Mouse (Mus musculus) layer of hippocampus, adult 8-10 months (tissue): ENCODE measurements around the gene Ikbke. TPM values are rescaled to one million over a fixed set of nuclear protein-coding genes. Genes with fewer than 3 reads are reported as not detected.
"Not testable (repeated sequence)": the region's sequence is repeated elsewhere in the genome, so short reads cannot be mapped to it uniquely, and the experiment has no call there.

ENCODE experiments used
- DNase-seq, 2 experiments: peaks; one replicate each; pipeline ENCODE4 v3.0.0; 2022; ENCODE audit warnings: low spot score in 2 of 2
- total RNA-seq, 4 experiments: library from RNA; stranded (reverse); gene quantifications; 2 replicates each; pipeline ENCODE4 v1.2.4; 2022

Ikbke gene
- total RNA-seq, 4 experiments from 2014 or later = 1.8 to 4.9 (median 3.4) TPM

GRCm38 (mm10) chr1:131281731-131282130 lies 2.3 kb upstream of the Ikbke start:
- no peak for DNase-seq

GRCm38 (mm10) chr1:131280280-131280679 lies 874 bp upstream of the Ikbke start:
- DNase-seq = no peak

- DNase-seq = no peak
These were observed 575 bp downstream of the Ikbke start for GRCm38 (mm10) chr1:131278606-131279455.

GRCm38 (mm10) chr1:131276831-131277230 lies 2.6 kb downstream of the Ikbke start:
- no peak for DNase-seq

GRCm38 (mm10) chr1:131275577-131275976 lies 3.8 kb downstream of the Ikbke start:
- DNase-seq = no peak

DNA sequence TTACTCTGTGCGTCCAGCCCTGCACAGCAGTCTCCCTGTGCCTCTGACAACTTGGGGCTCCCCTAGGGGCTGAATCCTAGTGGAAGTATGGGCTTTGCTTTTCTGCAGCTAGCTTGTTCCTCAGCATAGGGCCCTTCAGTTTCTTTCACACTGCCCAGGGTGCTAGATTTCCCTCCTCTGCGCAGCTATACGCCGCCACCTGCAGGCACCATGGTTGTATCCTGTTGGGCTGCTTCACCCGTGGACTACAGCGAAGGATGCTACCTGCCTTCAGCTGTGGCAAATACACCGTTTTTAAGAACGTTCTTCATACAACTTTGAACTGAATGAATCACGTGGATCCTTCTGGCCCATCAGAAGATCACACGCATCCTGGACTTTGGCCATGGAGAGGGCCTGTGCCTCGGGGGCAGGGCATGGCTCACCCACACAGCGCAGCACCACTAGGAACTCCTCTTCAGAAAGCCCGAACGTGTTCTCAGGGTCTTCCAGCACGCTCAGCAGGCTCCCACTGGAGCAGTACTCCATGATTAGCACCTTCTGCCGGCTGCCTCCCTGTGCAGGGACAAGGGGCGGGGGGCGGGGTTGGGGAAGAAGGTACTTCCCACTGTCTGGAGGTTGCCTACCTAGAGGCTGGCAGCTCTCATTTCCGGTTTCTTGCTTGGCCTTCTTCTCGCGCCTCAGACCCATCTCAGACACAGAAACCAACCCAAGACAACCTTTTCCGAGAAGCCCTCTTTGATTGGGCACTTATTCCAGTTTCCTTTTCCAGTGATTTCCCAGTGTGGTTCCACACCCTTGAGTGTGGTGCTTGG lies 4.5 kb downstream of the Ikbke start:
- DNase-seq = no peak

DNA sequence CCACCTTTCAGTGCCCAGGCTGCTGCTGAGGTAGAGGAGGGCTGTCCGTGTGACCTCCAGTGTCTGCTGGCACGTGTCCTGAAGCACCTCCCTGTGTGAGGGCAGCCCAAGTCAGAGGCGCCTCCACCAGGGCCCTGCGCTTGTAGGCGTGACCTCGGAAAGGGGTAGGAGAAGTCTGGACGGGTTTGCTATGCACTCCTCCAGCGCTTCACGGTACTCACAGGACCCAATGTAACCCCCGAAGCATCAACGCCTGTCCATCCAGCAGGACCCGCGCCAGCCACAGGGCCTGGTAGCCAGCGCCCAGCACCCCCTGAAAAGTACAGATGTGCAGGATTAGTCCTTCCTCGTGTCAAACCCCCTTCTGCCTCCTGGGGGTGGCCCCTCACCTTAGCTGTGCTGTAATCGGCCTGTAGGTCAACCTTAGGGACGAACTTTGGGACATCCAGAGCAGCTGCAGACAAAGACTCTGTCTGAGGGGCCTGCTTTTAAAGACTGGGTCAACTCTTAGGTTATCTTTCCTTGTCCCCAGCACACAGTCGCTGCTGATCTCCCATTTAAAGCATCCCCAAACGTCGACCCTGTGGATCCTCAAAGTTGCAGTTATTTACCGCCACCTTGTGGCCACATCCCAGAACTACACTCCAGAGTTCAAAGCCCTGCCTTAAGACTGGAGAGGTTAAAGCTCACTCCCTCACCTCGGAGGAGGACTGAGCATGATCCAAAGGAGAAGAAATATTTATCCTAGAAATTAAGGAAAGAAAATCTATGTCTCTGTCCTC lies 9.4 kb downstream of the Ikbke start:
- peak; percentile 59 to 81 for DNase-seq

- DNase-seq = no peak
These were observed 10.6 kb downstream of the Ikbke start for GRCm38 (mm10) chr1:131268776-131269175.

- DNase-seq = no peak
These were observed 15.5 kb downstream of the Ikbke start for GRCm38 (mm10) chr1:131263905-131264304.

- DNase-seq = peak in 1 of 2 experiments; percentile 74
These were observed 19.1 kb downstream of the Ikbke start for GRCm38 (mm10) chr1:131260309-131260656.

DNA sequence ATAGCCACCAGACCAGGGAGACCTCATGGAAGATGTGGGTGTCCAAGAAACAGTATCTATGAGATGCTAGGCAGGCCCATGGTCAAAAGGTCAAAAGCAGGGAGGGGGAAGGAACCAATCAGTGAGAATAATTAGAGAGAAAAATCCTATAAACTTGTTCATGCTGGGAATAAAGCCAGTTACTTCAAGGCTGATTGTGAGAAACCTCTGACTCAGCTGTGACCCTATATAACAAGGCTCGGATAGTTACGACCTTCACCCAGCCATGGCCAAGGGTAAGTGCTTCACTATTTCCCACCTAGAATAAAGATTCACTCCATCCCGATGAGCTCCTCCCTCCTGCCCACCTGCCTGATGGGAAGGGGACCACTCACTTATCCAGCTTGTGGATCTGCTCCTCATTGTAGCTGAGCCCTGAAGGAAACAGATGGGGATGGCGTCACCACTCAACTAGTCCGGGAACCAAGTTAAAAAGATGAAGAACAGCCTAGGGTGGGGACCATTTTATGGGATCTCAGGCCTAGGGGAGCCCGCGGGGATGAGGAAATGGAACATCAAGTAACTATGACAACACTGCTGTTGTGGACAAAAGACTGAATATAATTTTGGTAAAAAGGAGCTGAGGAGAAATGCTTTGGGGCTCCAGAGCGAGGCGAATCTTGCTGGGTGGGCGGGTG lies 19.6 kb downstream of the Ikbke start:
- no peak for DNase-seq

DNA sequence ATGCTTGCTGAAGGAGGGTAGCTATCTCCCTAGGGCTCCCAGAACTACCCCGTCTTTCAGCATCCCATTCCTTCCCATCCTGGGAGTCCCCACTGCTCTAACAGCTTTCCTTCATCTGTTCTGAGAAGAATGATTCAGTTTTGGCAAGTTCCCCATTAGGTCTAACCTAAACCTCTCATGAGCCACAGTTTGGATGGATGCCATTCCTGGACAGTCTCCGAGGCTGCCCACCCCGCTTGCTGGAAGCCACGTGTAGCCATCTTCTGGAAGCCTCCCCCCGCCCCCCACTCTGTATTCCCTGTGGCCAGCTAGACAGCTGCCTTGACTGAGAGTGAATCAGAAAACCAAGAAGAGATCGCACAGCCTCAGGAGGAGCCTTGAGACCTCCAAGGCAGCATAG lies 22.1 kb downstream of the Ikbke start:
- DNase-seq = no peak

DNA sequence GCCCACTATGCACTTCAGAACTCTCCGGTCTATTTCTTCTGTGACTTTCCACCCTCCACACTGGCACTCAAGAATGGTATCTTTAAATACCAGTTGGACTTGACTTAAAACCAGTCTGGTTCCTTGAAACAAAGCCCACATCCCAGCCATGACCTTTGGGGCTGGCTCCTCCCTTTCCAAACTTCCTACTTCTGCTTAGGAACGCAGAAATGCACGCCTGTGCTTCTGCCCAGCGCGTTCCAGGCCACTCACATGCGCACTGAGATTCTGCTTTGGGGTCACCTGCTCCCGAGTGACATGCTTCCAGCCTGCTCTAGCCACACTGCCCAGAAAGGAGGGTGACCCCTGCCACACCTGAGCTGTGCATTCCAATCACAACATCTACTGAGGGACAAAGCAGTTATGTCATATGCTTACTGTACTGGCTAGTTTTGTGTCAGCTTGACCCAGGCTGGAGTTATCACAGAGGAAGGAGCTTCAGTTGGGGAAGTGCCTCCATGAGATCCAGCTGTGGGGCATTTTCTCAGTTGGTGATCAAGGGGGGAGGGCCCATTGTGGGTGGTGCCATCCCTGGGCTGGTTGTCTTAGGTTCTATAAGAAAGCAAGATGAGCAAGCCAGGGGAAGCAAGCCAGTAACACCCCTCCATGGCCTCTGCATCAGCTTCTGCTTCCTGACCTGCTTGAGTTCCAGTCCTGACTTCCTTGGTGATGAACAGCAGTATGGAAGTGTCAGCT lies 26.7 kb downstream of the Ikbke start:
- not testable (repeated sequence) for DNase-seq

GRCm38 (mm10) chr1:131246433-131247395 lies 32.7 kb downstream of the Ikbke start:
- DNase-seq = no peak

DNA sequence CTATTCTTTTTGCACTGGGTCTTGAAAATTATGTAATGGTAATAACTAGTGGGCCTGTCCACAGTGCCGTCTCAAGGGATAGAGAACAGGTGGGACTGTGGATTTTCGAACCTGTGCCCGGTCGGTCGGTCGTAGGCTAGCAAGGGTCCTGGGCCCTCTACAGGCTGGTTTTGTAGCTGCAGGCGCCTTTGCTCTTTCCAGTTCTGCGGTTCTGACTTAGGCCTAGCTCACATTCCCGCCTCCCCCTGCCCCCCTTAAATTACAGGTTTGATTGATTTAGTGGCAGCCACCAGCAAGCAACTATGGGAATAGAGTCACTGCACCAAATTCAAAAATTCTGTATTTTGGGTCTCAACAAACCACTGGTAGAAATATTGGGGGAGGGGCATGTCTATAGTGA lies 33.5 kb downstream of the Ikbke start:
- DNase-seq = peak in 1 of 2 experiments; percentile 50

- peak in 1 of 2 experiments; percentile 46 for DNase-seq
These were observed 34.1 kb downstream of the Ikbke start, which contains the start of gene Rassf5 for GRCm38 (mm10) chr1:131245089-131245856. Rassf5 (minus strand) TSS chr1:131245258.

DNA sequence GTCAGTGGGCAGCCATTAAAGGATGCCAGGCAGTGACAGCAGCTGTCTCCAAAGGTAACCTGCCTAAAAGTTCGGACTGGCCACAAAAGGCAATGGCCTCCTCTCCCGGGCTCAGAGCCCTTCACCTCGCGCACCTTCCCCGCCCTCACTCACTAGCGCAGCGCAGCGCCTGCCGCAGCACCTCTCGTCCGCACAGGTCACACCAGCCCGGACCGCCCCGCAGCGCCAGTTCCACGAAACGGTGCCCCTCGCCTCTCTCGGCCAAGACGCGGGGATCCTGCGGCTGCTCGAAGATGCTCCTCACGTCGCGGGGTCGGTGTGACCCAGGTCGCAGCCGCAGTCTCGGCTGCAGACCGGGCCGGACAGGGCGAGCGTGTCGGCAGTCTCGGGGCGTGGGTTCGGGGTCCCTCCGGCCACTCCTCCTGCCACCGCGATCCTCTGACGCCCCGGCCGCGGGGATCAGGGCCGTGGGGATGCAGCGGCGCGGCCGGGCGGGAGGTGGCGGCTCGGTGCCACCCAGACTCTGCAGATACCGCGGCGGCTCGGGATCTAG lies 34.8 kb downstream of the Ikbke start:
- DNase-seq = no peak

GRCm38 (mm10) chr1:131242956-131243355 lies 36.5 kb downstream of the Ikbke start:
- DNase-seq = no peak
